Mouse (Mus musculus) layer of hippocampus, adult 9-10 months (tissue): Measurements from ENCODE around the gene Gm26992.
"Not testable (repeated sequence)": the region's sequence is repeated elsewhere in the genome, so short reads cannot be mapped to it uniquely, and the experiment has no call there.

Experiments used
- DNase-seq: peaks from one replicate; pipeline ENCODE4 v3.0.0; 2022; ENCODE audit warnings: low spot score

Gene Gm26992

DNA sequence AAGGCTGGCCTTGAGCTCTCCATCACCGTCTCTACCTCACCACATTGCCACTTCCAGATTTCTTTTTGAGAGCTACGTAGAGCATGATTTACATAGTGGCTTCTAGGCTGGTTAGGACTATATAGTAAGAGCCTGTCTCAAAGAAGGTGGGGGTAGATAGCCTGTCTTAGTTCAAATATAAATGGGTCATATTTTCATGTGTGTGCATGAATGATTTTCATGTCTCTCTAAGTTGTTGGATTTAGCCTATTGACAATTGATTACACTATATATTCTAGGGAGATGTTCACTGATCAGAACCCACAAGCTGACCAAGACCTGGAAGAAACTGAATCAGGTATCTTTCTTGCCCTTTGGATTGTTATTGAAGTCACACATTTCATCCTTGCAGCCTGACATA lies at the start of gene Gm26992:
Gene Gm26992 (plus strand): TSS at position 301 of the 400 bp plus-strand sequence.
- DNase-seq, result no peak

DNA sequence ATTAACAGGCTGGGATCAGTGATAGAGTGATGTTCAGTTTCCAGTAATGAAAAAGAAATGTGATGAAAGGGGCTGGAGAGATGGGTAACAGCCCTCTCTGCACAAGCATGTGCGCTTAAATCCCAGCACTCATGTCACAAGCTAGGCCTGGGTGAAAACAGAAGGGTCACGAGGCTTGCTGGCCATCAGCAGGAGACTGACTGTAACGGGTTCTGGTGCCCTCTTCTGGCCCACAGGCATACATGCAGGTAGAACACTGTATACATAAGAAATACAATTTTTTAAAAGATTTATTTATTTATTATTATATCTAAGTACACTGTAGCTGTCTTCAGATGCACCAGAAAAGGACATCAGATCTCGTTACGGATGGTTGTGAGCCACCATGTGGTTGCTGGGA lies 47.6 kb upstream of the Gm26992 start:
- no peak for DNase-seq

DNA sequence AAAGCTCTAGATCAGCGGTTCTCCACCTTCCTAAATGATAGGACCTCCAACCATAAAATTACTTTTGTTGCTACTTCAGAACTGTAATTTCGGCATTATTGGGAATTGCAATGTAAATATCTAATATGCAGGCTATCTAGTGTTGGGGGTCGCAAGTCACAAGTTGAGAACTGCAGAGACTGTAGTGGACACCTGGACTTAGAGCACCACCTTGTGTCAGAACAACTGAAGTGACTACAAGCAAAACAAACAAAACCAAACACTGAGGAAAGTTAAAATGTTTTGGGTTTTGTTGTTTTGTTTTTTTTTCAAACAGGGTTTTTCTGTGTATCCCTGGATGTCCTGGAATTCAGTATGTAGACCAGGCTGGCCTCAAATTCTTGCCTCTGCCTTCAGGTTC lies 37.3 kb upstream of the Gm26992 start:
- no peak for DNase-seq

DNA sequence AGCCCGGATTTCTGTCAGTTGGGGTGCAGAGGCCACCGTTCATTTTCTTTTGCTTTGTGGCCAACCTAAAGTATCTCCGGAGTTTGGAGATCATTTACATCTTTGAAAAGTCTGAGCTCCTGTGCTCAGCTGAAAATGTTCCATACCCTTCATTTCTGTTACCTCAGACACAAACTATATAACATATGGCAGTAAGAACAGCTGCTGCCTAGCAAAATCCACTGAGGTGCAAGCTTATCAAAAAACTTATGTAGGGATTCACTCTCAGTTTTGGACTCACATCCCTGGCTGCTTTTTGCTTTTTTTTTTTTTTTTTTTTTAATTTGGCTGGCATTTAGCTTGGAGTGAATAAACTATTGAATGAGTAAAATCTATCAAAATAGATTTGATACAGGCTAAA lies 33.7 kb upstream of the Gm26992 start:
- no peak for DNase-seq

DNA sequence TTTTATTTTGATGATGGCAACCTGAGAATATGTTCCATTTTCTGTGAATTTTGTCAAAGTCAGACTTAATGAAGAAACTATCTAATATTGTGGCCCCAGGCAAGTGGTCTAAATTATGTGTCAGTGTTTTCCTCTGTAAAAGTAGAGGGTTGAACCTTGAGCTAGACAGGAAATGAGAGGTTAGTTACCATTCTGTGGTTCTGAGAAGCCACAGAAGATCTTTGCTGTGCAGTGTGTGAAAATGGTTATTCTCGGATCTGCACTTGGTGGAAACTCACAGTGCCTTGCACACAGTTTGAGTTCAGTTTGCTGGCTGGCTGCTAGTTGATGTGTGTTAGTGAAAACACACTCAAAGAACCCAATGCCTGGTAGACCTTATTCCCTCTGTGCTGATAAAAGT lies 28.0 kb upstream of the Gm26992 start:
- no peak for DNase-seq

DNA sequence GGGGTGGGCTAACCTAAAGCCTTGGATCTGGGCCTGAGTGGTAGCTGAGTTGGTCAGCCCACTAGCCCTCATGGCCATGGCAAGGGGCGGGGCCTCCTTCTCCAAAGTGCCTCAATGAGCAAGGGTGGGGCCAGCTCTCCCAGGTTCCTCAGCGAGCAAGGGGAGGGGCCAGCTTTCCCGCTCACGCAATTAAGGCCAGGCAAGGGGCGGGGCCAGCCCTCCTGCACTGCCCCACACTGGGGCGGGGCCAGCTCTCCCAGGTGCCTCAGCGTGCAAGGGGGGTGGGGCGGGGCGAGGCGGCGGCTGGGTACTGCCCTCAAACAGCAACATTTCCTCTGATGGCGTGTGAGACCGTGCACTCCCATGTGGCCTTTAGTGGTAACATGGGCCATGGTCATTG lies 16.8 kb upstream of the Gm26992 start:
- no peak for DNase-seq

DNA sequence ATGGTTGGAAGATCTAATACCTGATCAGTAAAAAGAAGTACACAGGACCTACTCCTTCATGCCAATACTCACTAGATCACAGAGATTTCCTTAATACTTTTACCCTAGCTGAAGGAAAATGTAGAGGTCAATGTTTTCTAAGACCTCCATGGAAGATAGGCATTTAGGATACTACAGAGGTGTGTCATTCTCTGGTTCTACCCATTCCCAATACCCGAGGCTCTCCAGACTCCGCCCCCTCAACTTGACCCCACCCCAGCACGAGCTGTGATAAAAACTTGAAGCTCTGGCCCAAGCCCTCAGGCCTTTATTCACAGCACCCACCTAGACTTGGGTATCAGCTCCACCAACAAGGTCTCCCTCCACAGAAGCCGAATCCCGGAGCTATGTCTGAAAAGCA lies 7.6 kb upstream of the Gm26992 start, which contains the start of gene Tsx:
Gene Tsx (plus strand): TSS at position 301 of the 400 bp plus-strand sequence.
- DNase-seq, result no peak

DNA sequence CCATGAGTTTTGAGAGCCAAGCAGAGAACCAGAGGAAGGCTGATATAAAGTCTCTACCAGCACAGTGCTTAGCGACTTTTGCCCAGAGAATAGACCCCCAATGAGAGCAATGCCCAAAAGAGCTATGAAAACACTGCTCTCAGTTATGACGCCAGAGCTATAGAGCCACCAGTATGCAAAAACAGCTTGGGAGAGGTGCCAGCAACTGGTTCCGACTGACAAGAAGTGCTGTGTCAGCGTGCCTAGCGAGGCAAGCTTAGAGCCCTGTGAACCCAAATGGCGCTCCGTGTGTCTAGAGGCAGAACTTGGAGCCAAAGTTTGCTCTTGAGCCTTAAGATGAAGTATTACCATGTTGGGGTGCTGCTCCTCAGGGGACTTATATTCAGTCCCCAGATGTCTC lies 5.9 kb downstream of the Gm26992 start:
- no peak for DNase-seq

DNA sequence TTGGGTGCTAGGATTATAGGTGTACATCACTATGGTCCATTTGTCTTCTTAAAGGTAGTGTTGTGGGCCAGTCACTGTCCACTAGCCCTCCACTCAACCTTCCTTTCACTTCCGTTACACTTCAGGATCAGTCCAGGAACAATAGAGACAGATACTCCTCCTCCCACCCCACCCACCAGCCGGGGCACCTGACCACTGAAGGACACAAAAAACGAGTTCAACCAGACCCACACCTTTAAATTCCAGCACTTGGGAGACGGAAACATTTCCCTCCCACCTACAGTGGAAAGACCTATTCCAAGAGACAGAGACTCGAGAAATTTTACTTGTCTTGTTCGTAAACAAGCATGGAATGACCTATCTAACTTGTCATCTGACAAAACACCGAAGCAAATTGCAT lies 10.5 kb downstream of the Gm26992 start:
- DNase-seq, result no peak

DNA sequence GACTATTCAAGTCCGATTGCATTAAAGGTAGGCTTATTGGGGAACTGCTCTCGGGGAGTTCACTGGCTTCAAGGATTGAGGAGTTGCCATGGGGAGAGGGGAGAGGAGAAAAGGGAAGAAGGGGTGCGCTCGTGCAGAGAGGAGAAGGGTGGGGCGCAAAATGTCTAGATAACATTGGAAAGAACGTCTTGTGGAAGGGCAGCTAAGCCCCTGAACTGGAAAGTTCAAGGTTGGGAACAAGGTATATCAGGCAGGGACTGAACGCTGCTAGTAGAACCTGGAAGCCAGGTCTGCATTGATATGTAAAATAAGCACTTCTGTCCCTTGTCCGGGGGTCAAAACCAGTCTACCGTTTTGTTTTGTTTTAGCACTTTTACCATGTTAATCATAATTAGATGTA lies 16.2 kb downstream of the Gm26992 start:
- DNase-seq, result no peak

DNA sequence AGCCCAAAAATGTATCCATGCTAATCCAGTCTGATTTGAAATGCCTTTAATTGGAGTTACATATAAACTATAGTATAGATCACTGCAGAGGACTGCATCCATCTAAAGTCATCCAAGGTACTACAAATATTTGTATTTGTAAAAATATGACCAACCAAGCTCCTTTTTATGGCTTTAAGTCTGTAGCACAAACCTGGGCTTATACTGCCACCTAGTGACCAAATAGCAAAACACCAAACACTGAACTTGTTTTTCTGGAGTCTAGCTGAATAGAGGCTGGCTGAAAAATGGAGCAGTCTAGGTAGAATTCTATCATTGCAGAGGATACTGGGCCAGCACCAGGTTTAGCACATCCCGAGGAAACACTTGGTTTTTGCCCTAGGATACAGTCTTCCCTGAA lies 19.0 kb downstream of the Gm26992 start:
- DNase-seq, result no peak

DNA sequence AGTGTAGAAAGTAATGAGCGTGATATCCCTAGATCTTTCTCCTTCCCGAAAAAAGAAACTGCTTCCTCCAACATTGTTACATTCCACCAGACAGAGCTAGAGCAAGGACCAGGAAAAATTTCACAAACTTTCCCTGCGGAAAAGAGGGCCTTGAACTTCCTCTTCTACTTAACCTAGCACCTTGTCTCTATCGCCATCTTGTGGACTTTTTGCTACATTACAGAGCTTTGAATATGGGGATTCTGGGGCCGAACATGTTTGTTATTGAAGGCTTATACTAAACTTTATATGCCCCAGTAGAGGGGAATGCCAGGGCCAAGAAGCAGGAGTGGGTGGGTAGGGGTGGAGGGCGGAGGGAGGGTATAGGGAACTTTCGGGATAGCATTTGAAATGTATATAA lies 21.9 kb downstream of the Gm26992 start:
- DNase-seq, result peak; percentile 51

DNA sequence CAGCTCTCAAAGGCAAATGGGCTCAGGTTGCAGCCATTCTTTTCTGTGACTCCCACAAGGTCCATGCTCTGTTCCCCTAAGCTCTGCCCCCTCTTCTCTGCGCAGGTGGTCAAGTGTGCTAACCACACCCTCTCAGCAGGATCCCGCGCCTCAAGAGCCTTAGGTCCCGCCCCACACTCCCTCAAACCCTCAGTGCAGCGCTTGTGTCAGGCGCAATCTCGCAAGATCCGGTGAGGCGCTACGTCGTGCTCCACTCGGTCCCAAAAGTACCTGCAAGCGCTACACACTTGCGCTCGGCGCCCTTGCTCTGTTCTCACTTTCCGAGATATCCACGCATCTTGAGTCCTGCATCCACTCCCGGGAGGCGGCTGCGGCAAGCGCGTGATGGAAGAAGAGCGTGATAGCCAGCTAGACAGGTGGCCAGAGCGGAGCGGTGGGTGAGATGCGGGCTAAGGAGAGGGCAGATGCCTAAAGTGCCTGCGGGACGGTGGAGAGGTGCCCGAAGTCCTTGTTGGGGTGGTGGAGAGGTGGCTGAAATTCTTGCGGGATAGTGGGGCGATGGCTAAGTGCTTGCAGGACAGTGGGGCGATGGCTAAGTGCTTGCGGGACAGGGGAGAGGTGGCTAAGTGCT lies 25.8 kb downstream of the Gm26992 start:
- DNase-seq, result no peak

DNA sequence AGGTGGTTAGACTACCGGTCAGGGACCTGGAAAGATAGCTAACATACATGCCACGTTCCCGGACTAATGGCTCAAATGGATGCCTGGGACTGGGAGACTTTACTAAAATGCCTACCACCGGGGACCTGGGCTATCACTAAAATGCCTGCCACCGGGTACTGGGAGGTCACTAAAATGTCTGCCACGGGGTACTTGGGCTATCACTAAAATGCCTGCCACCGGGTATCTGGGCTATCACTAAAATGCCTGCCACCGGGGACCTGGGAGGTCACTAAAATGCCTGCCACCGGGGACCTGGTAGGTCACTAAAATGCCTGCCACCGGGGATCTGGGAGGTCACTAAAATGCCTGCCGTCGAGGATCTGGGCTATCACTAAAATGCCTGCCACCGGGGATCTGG lies 26.6 kb downstream of the Gm26992 start:
- not testable (repeated sequence) for DNase-seq

DNA sequence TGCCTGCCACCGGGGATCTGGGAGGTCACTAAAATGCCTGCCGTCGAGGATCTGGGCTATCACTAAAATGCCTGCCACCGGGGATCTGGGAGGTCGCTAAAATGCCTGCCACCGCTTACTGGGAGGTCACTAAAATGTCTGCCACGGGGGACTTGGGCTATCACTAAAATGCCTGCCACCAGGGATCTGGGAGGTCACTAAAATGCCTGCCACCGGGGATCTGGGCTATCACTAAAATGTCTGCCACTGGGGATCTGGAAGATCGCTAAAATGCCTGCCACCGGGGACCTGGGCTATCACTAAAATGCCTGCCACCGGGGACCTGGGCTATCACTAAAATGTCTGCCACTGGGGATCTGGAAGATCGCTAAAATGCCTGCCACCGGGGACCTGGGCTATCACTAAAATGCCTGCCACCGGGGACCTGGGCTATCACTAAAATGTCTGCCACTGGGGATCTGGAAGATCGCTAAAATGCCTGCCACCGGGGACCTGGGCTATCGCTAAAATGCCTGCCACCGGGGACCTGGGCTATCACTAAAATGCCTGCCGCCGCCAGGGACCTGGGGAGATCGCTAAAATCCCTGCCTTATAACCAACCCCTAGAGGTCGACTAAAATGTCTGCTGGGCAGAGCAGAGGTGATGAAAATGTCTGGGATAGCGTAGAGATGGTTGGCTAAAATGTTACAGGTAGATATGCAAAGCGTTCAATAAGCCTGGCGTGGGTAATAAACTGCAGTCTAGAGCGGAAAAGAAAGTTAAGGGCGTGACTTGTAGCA lies 27.3 kb downstream of the Gm26992 start:
- not testable (repeated sequence) for DNase-seq

DNA sequence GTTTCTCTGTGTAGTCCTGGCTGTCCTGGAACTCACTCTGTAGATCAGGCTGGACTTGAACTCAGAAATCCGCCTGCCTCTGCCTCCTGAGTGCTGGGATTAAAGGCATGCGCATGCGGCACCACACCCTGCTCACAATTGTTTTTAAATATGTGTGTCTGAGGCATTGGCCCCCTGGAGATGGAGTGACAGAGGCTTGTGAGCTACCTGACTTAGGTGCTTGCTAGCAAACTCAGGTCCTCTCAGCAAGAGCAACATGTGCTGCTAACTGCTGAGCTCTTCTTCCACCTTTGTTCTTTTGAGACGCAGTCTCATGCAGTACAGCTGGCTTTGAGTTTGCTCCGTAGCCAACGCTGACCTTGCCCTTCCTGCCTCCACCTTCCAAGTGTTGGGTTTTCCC lies 31.0 kb downstream of the Gm26992 start:
- no peak for DNase-seq

DNA sequence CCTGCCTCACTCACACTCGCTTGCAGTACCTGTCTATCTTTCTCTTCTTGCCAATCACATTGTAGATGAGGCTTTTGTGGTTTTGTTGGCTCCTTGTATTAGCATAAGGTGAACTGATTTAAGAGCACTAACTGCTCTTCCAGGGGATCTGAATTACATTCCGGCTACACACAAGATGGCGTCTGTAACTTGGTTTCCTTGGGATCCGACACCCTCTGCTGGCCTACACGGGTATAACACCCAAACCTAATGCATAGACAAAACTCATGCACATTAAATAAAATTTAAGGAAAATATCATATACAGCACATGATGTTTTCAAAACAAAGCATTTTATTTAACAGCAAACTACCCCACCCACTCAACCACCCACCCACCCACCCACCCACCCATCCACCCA lies 38.2 kb downstream of the Gm26992 start:
- DNase-seq, result no peak

DNA sequence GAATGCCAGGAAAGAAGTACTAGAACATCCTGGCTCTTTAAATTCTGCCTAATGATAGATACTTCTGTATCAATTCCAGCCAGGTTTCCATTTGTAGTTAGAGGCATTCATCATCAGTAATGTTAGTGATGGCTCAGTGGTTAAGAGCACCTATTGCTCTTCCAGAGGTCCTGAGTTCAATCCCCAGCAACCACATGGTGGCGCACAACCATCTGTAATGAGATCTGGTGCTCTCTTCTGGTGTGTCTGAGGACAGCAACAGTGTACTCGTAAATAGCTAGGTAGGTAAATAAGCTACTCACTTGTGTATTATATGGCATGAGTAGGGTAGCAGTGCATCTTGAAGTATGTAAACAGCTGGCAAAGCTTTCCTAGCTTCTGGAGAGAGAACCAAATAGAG lies 47.2 kb downstream of the Gm26992 start:
- no peak for DNase-seq

DNA sequence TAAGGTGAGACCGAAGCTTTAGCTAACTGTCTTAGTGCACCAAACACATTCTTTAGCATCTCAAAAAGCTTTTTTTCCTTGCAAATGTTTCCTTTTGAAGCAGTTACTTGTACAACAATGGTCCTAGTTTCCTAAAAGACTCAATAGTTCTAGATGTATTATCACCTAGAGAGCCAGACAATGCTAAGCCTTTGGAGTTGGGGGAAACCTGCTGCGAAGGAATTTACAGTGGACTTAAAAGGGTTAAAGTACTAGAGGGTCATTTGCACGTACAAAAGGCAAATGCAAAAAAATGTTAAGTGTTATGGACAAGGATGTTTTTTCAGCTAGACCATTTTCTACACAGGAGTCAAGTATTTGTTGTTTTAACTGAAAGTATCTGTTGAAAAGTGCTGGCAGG lies 50.5 kb downstream of the Gm26992 start:
- DNase-seq, result no peak

DNA sequence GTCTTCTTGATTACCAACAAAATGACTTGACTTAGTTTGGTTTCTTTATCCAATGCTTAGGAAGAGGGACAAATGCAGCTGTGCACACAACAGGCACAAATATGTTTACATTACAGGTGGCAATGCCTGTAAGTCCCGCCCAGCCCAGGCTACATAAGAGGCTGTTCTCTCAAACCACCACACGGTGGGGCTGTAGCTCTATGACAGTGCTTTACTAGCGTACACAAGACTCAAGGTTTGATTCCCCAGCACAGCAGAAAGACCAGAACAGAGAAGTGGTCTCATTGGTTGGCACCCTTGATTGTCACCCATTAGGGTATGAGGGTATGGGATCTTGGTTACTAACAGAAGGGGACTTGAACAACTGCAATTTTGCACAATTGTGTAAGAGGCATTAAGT lies 55.7 kb downstream of the Gm26992 start:
- no peak for DNase-seq

DNA sequence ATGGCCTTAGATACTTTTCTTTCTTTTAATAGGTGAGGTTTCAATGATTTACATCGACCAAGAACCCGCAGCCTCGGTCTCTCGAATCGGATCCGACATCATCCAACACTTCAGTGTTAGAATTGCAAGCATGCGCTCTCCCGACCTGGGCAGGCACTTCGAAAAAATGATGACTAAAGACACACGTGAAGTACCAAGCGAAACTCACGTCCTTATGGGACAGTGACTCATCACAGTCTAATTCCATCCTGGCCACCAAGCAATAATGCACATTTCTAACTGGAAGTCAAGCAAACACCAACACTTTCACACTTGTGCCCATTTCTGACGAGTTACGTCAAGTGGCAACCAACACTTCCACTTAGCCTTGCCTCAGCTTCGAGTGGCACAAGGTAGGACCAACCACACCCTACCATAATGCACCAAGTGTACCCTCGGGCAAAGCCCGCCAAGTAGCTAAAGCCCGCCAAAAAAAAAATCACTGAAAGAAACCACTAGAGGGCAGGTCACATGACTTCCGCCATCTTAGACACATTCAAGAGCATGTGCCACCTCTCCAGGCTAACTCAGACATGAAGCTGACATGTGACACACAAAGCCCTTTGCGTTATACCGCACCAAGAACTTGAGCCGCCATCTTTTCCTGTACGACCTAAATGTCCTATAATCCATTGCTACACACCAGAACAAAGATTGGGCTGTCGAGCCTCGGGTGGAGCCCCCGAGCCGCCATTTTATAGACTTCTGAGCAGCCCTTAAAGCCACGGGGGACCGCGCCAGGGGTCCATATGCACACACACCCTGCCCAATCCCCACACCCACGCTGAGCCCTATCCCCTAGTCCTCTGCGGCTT lies 59.7 kb downstream of the Gm26992 start:
- no peak for DNase-seq

DNA sequence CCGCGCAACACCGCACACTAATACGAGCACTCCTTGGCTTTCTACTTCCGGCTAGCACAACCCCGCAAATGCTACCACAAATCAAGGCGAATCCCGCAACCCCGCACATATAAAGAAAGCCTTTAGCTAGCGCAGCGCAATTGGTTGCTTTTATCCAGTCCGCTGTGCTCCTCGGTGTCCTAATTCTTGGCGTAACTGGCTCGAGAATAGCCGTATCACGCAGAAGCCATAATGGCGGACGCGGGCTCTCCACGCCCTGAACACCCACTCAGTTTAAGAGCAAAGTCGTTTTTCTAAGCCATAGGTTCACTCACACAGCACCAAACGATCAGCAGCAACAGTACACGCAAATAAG lies 60.3 kb downstream of the Gm26992 start:
- no peak for DNase-seq

DNA sequence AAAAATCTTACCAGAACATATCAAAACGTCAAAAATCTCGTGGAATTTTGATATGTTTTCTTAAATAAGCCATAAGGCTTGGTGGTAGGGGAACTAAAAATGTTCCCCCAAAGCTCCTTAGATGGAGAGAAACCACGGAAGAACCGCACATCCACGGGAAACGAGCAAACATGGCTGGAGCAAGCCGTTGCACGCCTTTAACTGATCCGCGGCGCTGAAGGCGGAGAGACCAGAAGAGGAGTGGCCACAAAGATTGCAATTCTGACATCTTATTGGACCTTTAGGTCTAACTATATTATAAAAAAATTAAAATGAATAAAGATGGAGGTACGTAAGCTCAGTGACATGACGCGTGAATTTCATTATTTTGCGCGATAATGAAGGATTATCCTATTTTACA lies 61.2 kb downstream of the Gm26992 start:
- no peak for DNase-seq
